Mouse (Mus musculus): ENCODE results near the gene Tnrc6c. TPM values are rescaled to one million over a fixed set of nuclear protein-coding genes. Genes with fewer than 3 reads are reported as not detected.
A peak's percentile ranks its signal among the peaks of the same experiment; 100 is the strongest.
"Not testable (repeated sequence)": the region's sequence is repeated elsewhere in the genome, so short reads cannot be mapped to it uniquely, and the experiment has no call there.

The Tnrc6c gene
- polyA plus RNA-seq, 1 experiment, result 14.9 TPM

- Histone ChIP-seq H3K4me3 (ENCODE audit: insufficient read depth, low read depth, low read length) (peak overlapping the region; percentile 15; the same call in 1 of the 2 replicates), H3K27ac (ENCODE audit: insufficient read depth, low read depth, low read length) (no peak overlapping the region), H3K27me3 (replicated peaks; ENCODE audit: control insufficient read depth, insufficient read depth, low read length) (no peaks in the 10 kb centered on the region), H3K4me1 (ENCODE audit: control insufficient read depth, insufficient read depth, low read length) (peaks cover 20% of the 10 kb centered on the region), H3K36me3 (ENCODE audit: control insufficient read depth, insufficient read depth, low read length) (no peaks in the 10 kb centered on the region)
- no peak for TF ChIP-seq CTCF (conservative IDR thresholded peaks at IDR 0.05; ENCODE audit: insufficient read depth, insufficient read length, low read depth, low read length)
- TF ChIP-seq POLR2A (IDR thresholded peaks at IDR 0.05; ENCODE audit: low read depth, low read length), result no peak
- DNase-seq, result peak; percentile 49
- WGBS, result 24% methylated on average over 31 of the region's 31 CpGs
These were observed 129.0 kb downstream of the Tnrc6c start for GRCm38 (mm10) chr11:117783089-117783488.

GRCm38 (mm10) chr11:117783683-117784309 lies 129.7 kb downstream of the Tnrc6c start:
- Histone ChIP-seq H3K36me3 (ENCODE audit: control insufficient read depth, insufficient read depth, low read length) (no peaks in the 10 kb centered on the region), H3K4me1 (ENCODE audit: control insufficient read depth, insufficient read depth, low read length) (peaks cover 14% of the 10 kb centered on the region), H3K27me3 (replicated peaks; ENCODE audit: control insufficient read depth, insufficient read depth, low read length) (no peaks in the 10 kb centered on the region), H3K27ac (ENCODE audit: insufficient read depth, low read depth, low read length) (no peak overlapping the region), H3K4me3 (ENCODE audit: insufficient read depth, low read depth, low read length) (no peak overlapping the region)
- no peak for TF ChIP-seq POLR2A (IDR thresholded peaks at IDR 0.05; ENCODE audit: low read depth, low read length)
- TF ChIP-seq CTCF (conservative IDR thresholded peaks at IDR 0.05; ENCODE audit: insufficient read depth, insufficient read length, low read depth, low read length), result no peak
- 62% methylated on average over 10 of the region's 10 CpGs for WGBS
- peak; percentile 61 for DNase-seq

GRCm38 (mm10) chr11:117786294-117786693 lies 132.2 kb downstream of the Tnrc6c start:
- Histone ChIP-seq H3K4me1 (ENCODE audit: control insufficient read depth, insufficient read depth, low read length) (peaks cover 6% of the 10 kb centered on the region; the same call in 1 of the 2 replicates), H3K4me3 (ENCODE audit: insufficient read depth, low read depth, low read length) (no peak overlapping the region), H3K36me3 (ENCODE audit: control insufficient read depth, insufficient read depth, low read length) (no peaks in the 10 kb centered on the region), H3K27me3 (replicated peaks; ENCODE audit: control insufficient read depth, insufficient read depth, low read length) (no peaks in the 10 kb centered on the region), H3K27ac (ENCODE audit: insufficient read depth, low read depth, low read length) (no peak overlapping the region)
- peak; percentile 77 for DNase-seq
- TF ChIP-seq POLR2A (IDR thresholded peaks at IDR 0.05; ENCODE audit: low read depth, low read length) (no peak), CTCF (conservative IDR thresholded peaks at IDR 0.05; ENCODE audit: insufficient read depth, insufficient read length, low read depth, low read length) (peak; percentile 85)
- 22% methylated on average over 10 of the region's 10 CpGs for WGBS

GRCm38 (mm10) chr11:117788481-117788880 lies 134.4 kb downstream of the Tnrc6c start:
- not testable (repeated sequence) for H3K36me3 ChIP-seq (ENCODE audit: control insufficient read depth, insufficient read depth, low read length); H3K4me1 ChIP-seq (ENCODE audit: control insufficient read depth, insufficient read depth, low read length); H3K27me3 ChIP-seq (replicated peaks; ENCODE audit: control insufficient read depth, insufficient read depth, low read length); H3K27ac ChIP-seq (ENCODE audit: insufficient read depth, low read depth, low read length); H3K4me3 ChIP-seq (ENCODE audit: insufficient read depth, low read depth, low read length); DNase-seq
- 84% methylated on average over 7 of the region's 7 CpGs for whole genome bisulfite sequencing

DNA sequence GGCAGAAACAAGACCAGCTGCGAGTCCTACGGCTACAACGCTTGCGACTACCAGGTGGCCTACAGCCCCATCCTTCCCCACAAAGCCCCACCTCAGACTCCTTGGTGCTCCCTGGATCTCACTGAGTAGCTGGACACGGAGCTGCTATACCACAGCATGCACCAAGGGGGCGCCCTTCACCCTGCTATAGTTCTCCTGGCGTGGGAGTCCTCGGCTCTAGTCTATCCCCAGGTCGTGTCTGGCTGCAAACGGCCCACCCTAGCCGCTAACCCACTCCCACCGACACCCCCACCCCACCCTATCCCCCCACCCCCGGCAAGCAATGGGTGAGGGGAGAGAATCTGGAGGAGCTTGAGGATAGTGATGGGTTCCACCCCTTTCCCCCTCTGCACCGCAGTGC lies 136.2 kb downstream of the Tnrc6c start:
- Histone ChIP-seq H3K27ac (ENCODE audit: insufficient read depth, low read depth, low read length) (no peak overlapping the region), H3K36me3 (ENCODE audit: control insufficient read depth, insufficient read depth, low read length) (no peaks in the 10 kb centered on the region), H3K4me3 (ENCODE audit: insufficient read depth, low read depth, low read length) (no peak overlapping the region), H3K4me1 (ENCODE audit: control insufficient read depth, insufficient read depth, low read length) (peaks cover 3% of the 10 kb centered on the region; the same call in 1 of the 2 replicates), H3K27me3 (replicated peaks; ENCODE audit: control insufficient read depth, insufficient read depth, low read length) (no peaks in the 10 kb centered on the region)
- 10% methylated on average over 14 of the region's 14 CpGs for WGBS
- peak; percentile 73 for DNase-seq
- peak; percentile 86 for TF ChIP-seq CTCF (conservative IDR thresholded peaks at IDR 0.05; ENCODE audit: insufficient read depth, insufficient read length, low read depth, low read length)
- TF ChIP-seq POLR2A (IDR thresholded peaks at IDR 0.05; ENCODE audit: low read depth, low read length), result no peak

DNA sequence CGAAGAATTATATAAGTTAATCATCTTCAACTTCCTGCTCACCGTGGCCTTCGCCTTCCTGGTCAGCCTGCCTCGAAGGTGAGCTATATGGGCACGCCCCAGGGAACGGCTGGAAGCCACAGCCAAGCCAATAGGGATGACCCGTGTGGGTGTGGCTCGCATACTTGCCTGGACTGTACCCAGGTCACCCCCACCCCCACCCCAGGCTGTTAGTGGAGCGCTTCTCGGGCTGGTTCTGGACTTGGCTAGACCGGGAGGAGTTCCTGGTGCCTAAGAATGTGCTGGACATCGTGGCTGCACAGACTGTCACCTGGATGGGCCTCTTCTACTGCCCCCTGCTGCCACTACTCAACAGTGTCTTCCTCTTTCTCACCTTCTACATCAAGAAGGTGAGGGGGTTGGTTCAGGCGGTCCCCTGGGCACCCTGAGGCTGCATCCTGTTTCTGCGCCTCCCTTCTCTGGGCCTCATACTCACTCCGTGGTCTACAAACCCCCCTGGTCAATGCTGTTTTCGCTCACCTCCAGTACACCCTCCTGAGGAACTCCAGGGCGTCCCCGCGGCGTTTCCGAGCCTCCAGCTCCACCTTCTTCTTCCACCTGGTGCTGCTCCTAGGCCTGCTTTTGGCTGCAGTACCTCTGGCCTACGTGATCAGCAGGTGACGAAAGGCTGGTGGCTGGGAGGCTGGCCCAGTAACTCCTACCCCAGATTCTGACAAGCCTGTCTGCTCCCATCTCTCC lies 136.8 kb downstream of the Tnrc6c start:
- peak; percentile 64 for DNase-seq
- 57% methylated on average over 23 of the region's 23 CpGs for WGBS

GRCm38 (mm10) chr11:117791441-117791761 lies 137.3 kb downstream of the Tnrc6c start:
- Histone ChIP-seq H3K27me3 (replicated peaks; ENCODE audit: control insufficient read depth, insufficient read depth, low read length) (no peaks in the 10 kb centered on the region), H3K4me1 (ENCODE audit: control insufficient read depth, insufficient read depth, low read length) (peaks cover 3% of the 10 kb centered on the region; the same call in 1 of the 2 replicates), H3K36me3 (ENCODE audit: control insufficient read depth, insufficient read depth, low read length) (no peaks in the 10 kb centered on the region), H3K4me3 (ENCODE audit: insufficient read depth, low read depth, low read length) (no peak overlapping the region), H3K27ac (ENCODE audit: insufficient read depth, low read depth, low read length) (no peak overlapping the region)
- 91% methylated on average over 9 of the region's 9 CpGs for WGBS
- DNase-seq, result no peak
- TF ChIP-seq CTCF (conservative IDR thresholded peaks at IDR 0.05; ENCODE audit: insufficient read depth, insufficient read length, low read depth, low read length) (no peak), POLR2A (IDR thresholded peaks at IDR 0.05; ENCODE audit: low read depth, low read length) (no peak)

More for the DNA sequence above, 136.8 kb downstream of the Tnrc6c start:
- TF ChIP-seq POLR2A (IDR thresholded peaks at IDR 0.05; ENCODE audit: low read depth, low read length) (no peak), CTCF (conservative IDR thresholded peaks at IDR 0.05; ENCODE audit: insufficient read depth, insufficient read length, low read depth, low read length) (peak; percentile 46)
- Histone ChIP-seq H3K4me3 (ENCODE audit: insufficient read depth, low read depth, low read length) (no peak overlapping the region), H3K36me3 (ENCODE audit: control insufficient read depth, insufficient read depth, low read length) (no peaks in the 10 kb centered on the region), H3K27ac (ENCODE audit: insufficient read depth, low read depth, low read length) (no peak overlapping the region), H3K4me1 (ENCODE audit: control insufficient read depth, insufficient read depth, low read length) (peaks cover 3% of the 10 kb centered on the region; the same call in 1 of the 2 replicates), H3K27me3 (replicated peaks; ENCODE audit: control insufficient read depth, insufficient read depth, low read length) (no peaks in the 10 kb centered on the region)

All from kidney, adult 2 months (tissue).